Mouse (Mus musculus): ENCODE results near the gene Psmd9. TPM values are rescaled to one million over a fixed set of nuclear protein-coding genes. Genes with fewer than 3 reads are reported as not detected.
A peak's percentile ranks its signal among the peaks of the same experiment; 100 is the strongest.

The Psmd9 gene
- total RNA-seq, 1 experiment from 2014 or later: 18.6 TPM

GRCm38 (mm10) chr5:123136361-123137043, 32.7 kb upstream of the Psmd9 start:
- no peak for ATAC-seq (ENCODE audit: extremely low read depth, insufficient number of reproducible peaks, low FRiP score, poor library complexity, severe bottlenecking)

GRCm38 (mm10) chr5:123137044-123137909, 31.9 kb upstream of the Psmd9 start:
- ATAC-seq (ENCODE audit: extremely low read depth, insufficient number of reproducible peaks, low FRiP score, poor library complexity, severe bottlenecking): no peak

GRCm38 (mm10) chr5:123137910-123138229, 31.3 kb upstream of the Psmd9 start:
- ATAC-seq (ENCODE audit: extremely low read depth, insufficient number of reproducible peaks, low FRiP score, poor library complexity, severe bottlenecking): no peak

- ATAC-seq (ENCODE audit: extremely low read depth, insufficient number of reproducible peaks, low FRiP score, poor library complexity, severe bottlenecking): no peak
These were observed 30.8 kb upstream of the Psmd9 start for GRCm38 (mm10) chr5:123138230-123138911.

GRCm38 (mm10) chr5:123138953-123139721, 30.1 kb upstream of the Psmd9 start:
- ATAC-seq (ENCODE audit: extremely low read depth, insufficient number of reproducible peaks, low FRiP score, poor library complexity, severe bottlenecking): peak; percentile 34; the same call in 1 of the 2 replicates

- no peak for ATAC-seq (ENCODE audit: extremely low read depth, insufficient number of reproducible peaks, low FRiP score, poor library complexity, severe bottlenecking)
These were observed 29.2 kb upstream of the Psmd9 start for GRCm38 (mm10) chr5:123139722-123140627.

GRCm38 (mm10) chr5:123140694-123141554, 28.3 kb upstream of the Psmd9 start:
- peak; percentile 44 for ATAC-seq (ENCODE audit: extremely low read depth, insufficient number of reproducible peaks, low FRiP score, poor library complexity, severe bottlenecking)

GRCm38 (mm10) chr5:123141555-123142160, 27.6 kb upstream of the Psmd9 start:
- no peak for ATAC-seq (ENCODE audit: extremely low read depth, insufficient number of reproducible peaks, low FRiP score, poor library complexity, severe bottlenecking)

- no peak for ATAC-seq (ENCODE audit: extremely low read depth, insufficient number of reproducible peaks, low FRiP score, poor library complexity, severe bottlenecking)
These were observed 26.8 kb upstream of the Psmd9 start, which contains the start of gene Setd1b for GRCm38 (mm10) chr5:123142161-123143157. Gene Setd1b, plus strand, starts transcription at chr5:123142193.

- ATAC-seq (ENCODE audit: extremely low read depth, insufficient number of reproducible peaks, low FRiP score, poor library complexity, severe bottlenecking): no peak
These were observed 25.8 kb upstream of the Psmd9 start for GRCm38 (mm10) chr5:123143251-123143970.

GRCm38 (mm10) chr5:123143971-123144745, 25.1 kb upstream of the Psmd9 start:
- ATAC-seq (ENCODE audit: extremely low read depth, insufficient number of reproducible peaks, low FRiP score, poor library complexity, severe bottlenecking): no peak

GRCm38 (mm10) chr5:123144746-123145590, 24.2 kb upstream of the Psmd9 start:
- ATAC-seq (ENCODE audit: extremely low read depth, insufficient number of reproducible peaks, low FRiP score, poor library complexity, severe bottlenecking): no peak

GRCm38 (mm10) chr5:123146357-123146756, 22.9 kb upstream of the Psmd9 start:
- ATAC-seq (ENCODE audit: extremely low read depth, insufficient number of reproducible peaks, low FRiP score, poor library complexity, severe bottlenecking): no peak
